Mouse (Mus musculus) MEL (cell line): ENCODE measurements around the gene Olfr878. TPM values are rescaled to one million over a fixed set of nuclear protein-coding genes. Genes with fewer than 3 reads are reported as not detected.

Experiments
- DNase-seq: peaks from one replicate; pipeline ENCODE4 v3.0.0; 2011; ENCODE audit warnings: low read depth, low spot score
- H3K27ac ChIP-seq: 2 replicates; pipeline ENCODE4 v1.5.1; 2012; ENCODE audit warnings: low read depth, mild to moderate bottlenecking, control low read depth, low read length, moderate library complexity; ENCODE audit not compliant: control insufficient read depth
- H3K27me3 ChIP-seq, 2 experiments: fragments of 150-350 bp in 1 of 2; sonication (generic) in 1 of 2; 2 replicates each; pipeline ENCODE4 v1.6.1; 2012; ENCODE audit warnings: low read length in 2 of 2, mild to moderate bottlenecking in 2 of 2, improper control_type of control experiment in 1 of 2, moderate library complexity in 1 of 2; ENCODE audit not compliant: insufficient read depth in 2 of 2, control insufficient read depth in 1 of 2
- H3K36me3 ChIP-seq, 2 experiments: 2 replicates each; pipeline ENCODE4 v1.6.1; 2012 to 2014; ENCODE audit warnings: low read length in 2 of 2, improper control_type of control experiment in 1 of 2, inconsistent platforms in 1 of 2, mild to moderate bottlenecking in 1 of 2; ENCODE audit not compliant: insufficient read depth in 2 of 2, control insufficient read depth in 1 of 2
- H3K4me1 ChIP-seq, 2 experiments: fragments of 150-350 bp in 1 of 2; sonication (generic) in 1 of 2; 2 replicates each; pipeline ENCODE4 v1.6.1; 2012; ENCODE audit warnings: low read length in 2 of 2, improper control_type of control experiment in 1 of 2, mild to moderate bottlenecking in 1 of 2; ENCODE audit not compliant: insufficient read depth in 2 of 2, control insufficient read depth in 1 of 2
- H3K4me3 ChIP-seq, 2 experiments: fragments of 150-350 bp in 1 of 2; sonication (generic) in 1 of 2; 2 replicates each; pipeline ENCODE4 v1.5.1; 2012; ENCODE audit warnings: low read depth in 2 of 2, low read length in 2 of 2, mild to moderate bottlenecking in 2 of 2, moderate library complexity in 2 of 2, control low read depth in 1 of 2, improper control_type of control experiment in 1 of 2; ENCODE audit not compliant: control insufficient read depth in 1 of 2, insufficient read depth in 1 of 2
- H3K79me2 ChIP-seq: 2 replicates; pipeline ENCODE4 v1.6.1; 2012; ENCODE audit warnings: mild to moderate bottlenecking, low read length, moderate library complexity; ENCODE audit not compliant: control insufficient read depth, poor library complexity, insufficient read depth
- H3K9ac ChIP-seq: 2 replicates; pipeline ENCODE4 v1.6.1; 2012; ENCODE audit warnings: low read depth, mild to moderate bottlenecking, control low read depth, low read length, moderate library complexity; ENCODE audit not compliant: control insufficient read depth, poor library complexity, severe bottlenecking
- H3K9me3 ChIP-seq: fragments of 150-350 bp; sonication (generic); replicated peaks from 2 replicates; pipeline ENCODE4 v1.6.1; 2012; ENCODE audit warnings: mild to moderate bottlenecking, low read length, improper control_type of control experiment, moderate library complexity; ENCODE audit not compliant: insufficient read depth
- CHD1 ChIP-seq: IDR thresholded peaks from 2 replicates; pipeline ENCODE4 v1.6.1; 2012; ENCODE audit warnings: low read depth, mild to moderate bottlenecking, inconsistent platforms, low read length, improper control_type of control experiment
- CHD2 ChIP-seq: IDR thresholded peaks from 2 replicates; pipeline ENCODE4 v1.6.1; 2011; ENCODE audit warnings: low read length, improper control_type of control experiment
- CTCF ChIP-seq, 3 experiments: IDR thresholded peaks in 2 of 3; conservative IDR thresholded peaks in 1 of 3; 2 replicates each; pipeline ENCODE4 v1.5.1; 2011 to 2012; ENCODE audit warnings: low read length in 3 of 3, low read depth in 2 of 3, mild to moderate bottlenecking in 2 of 3, improper control_type of control experiment in 1 of 3, inconsistent platforms in 1 of 3, mixed read lengths in 1 of 3, moderate library complexity in 1 of 3; ENCODE audit not compliant: control insufficient read depth in 1 of 3, insufficient read depth in 1 of 3, poor library complexity in 1 of 3, severe bottlenecking in 1 of 3
- ELF1 ChIP-seq: IDR thresholded peaks from 2 replicates; pipeline ENCODE4 v1.6.1; 2014; ENCODE audit warnings: low read depth, mild to moderate bottlenecking, inconsistent platforms, low read length, improper control_type of control experiment, moderate library complexity
- ETS1 ChIP-seq: IDR thresholded peaks from 2 replicates; pipeline ENCODE4 v1.6.1; 2012; ENCODE audit warnings: low read depth, mild to moderate bottlenecking, inconsistent platforms, low read length, improper control_type of control experiment, moderate library complexity
- HCFC1 ChIP-seq: IDR thresholded peaks from 2 replicates; pipeline ENCODE4 v1.6.1; 2012; ENCODE audit warnings: low read depth, mild to moderate bottlenecking, inconsistent platforms, low read length, improper control_type of control experiment, moderate library complexity
- KAT2A ChIP-seq: conservative IDR thresholded peaks from 2 replicates; pipeline ENCODE4 v1.6.1; 2012; ENCODE audit warnings: low read depth, low read length, improper control_type of control experiment, inconsistent platforms
- MAFK ChIP-seq: IDR thresholded peaks from 2 replicates; pipeline ENCODE4 v1.6.1; 2011; ENCODE audit warnings: low read depth, mild to moderate bottlenecking, low read length, improper control_type of control experiment, borderline replicate concordance
- MEF2A ChIP-seq: IDR thresholded peaks from 2 replicates; pipeline ENCODE4 v1.6.1; 2014; ENCODE audit warnings: low read depth, mild to moderate bottlenecking, inconsistent platforms, low read length, improper control_type of control experiment; ENCODE audit not compliant: poor library complexity, insufficient replicate concordance, severe bottlenecking; ENCODE audit errors: extremely low read depth
- MYB ChIP-seq: IDR thresholded peaks from 2 replicates; pipeline ENCODE4 v1.6.1; 2011; ENCODE audit warnings: mild to moderate bottlenecking, low read depth, low read length, improper control_type of control experiment
- MYC ChIP-seq: IDR thresholded peaks from 2 replicates; pipeline ENCODE4 v1.6.1; 2011; ENCODE audit warnings: low read depth, mild to moderate bottlenecking, low read length, improper control_type of control experiment, moderate library complexity
- NELFE ChIP-seq: IDR thresholded peaks from 2 replicates; pipeline ENCODE4 v1.6.1; 2011; ENCODE audit warnings: low read depth, low read length, improper control_type of control experiment
- NRF1 ChIP-seq: IDR thresholded peaks from 2 replicates; pipeline ENCODE4 v1.6.1; 2014; ENCODE audit warnings: low read depth, mild to moderate bottlenecking, inconsistent platforms, low read length, improper control_type of control experiment, moderate library complexity; ENCODE audit not compliant: poor library complexity, insufficient read depth, severe bottlenecking
- POLR2A ChIP-seq, 2 experiments: IDR thresholded peaks; 2 replicates each; pipeline ENCODE4 v1.6.1; 2011 to 2012; ENCODE audit warnings: low read length in 2 of 2, mild to moderate bottlenecking in 2 of 2, control low read depth in 1 of 2, improper control_type of control experiment in 1 of 2, low read depth in 1 of 2, moderate library complexity in 1 of 2; ENCODE audit not compliant: control insufficient read depth in 1 of 2, insufficient read depth in 1 of 2, poor library complexity in 1 of 2
- RAD21 ChIP-seq: IDR thresholded peaks from 2 replicates; pipeline ENCODE4 v1.6.1; 2011; ENCODE audit warnings: mild to moderate bottlenecking, low read depth, low read length, improper control_type of control experiment
- RCOR1 ChIP-seq: IDR thresholded peaks from 2 replicates; pipeline ENCODE4 v1.6.1; 2012; ENCODE audit warnings: low read depth, mild to moderate bottlenecking, inconsistent platforms, low read length, improper control_type of control experiment
- SIN3A ChIP-seq: IDR thresholded peaks from 2 replicates; pipeline ENCODE4 v1.6.1; 2012; ENCODE audit warnings: low read length, improper control_type of control experiment, inconsistent platforms
- SMC3 ChIP-seq: IDR thresholded peaks from 2 replicates; pipeline ENCODE4 v1.6.1; 2011; ENCODE audit warnings: low read depth, low read length, improper control_type of control experiment
- TAL1 ChIP-seq: IDR thresholded peaks from 2 replicates; pipeline ENCODE4 v1.6.1; 2012; ENCODE audit warnings: mild to moderate bottlenecking, inconsistent platforms, low read length, moderate library complexity, mixed read lengths
- USF1 ChIP-seq: IDR thresholded peaks from 2 replicates; pipeline ENCODE4 v1.6.1; 2014; ENCODE audit warnings: low read depth, mild to moderate bottlenecking, inconsistent platforms, low read length, improper control_type of control experiment, moderate library complexity
- ZC3H11A ChIP-seq: IDR thresholded peaks from 2 replicates; pipeline ENCODE4 v1.6.1; 2012; ENCODE audit warnings: low read depth, mild to moderate bottlenecking, inconsistent platforms, low read length, improper control_type of control experiment
- ZKSCAN1 ChIP-seq: IDR thresholded peaks from 2 replicates; pipeline ENCODE4 v1.6.1; 2012; ENCODE audit warnings: low read depth, mild to moderate bottlenecking, inconsistent platforms, low read length, improper control_type of control experiment, moderate library complexity
- ZMIZ1 ChIP-seq: IDR thresholded peaks from 2 replicates; pipeline ENCODE4 v1.6.1; 2012; ENCODE audit warnings: low read depth, mild to moderate bottlenecking, inconsistent platforms, low read length, improper control_type of control experiment, moderate library complexity
- polyA plus RNA-seq, 2 experiments: library from polyadenylated mRNA; stranded (reverse) in 1 of 2; unstranded in 1 of 2; fragments of >175 nt in 1 of 2; fragments of >200 nt in 1 of 2; gene quantifications; 2 replicates each; pipeline versions ENCODE4 v1.2.1 to v1.2.4; 2012; ENCODE audit warnings: low replicate concordance in 2 of 2, low read depth in 1 of 2; ENCODE audit not compliant: insufficient read length in 2 of 2, insufficient read depth in 1 of 2, missing spikeins in 1 of 2
- total RNA-seq: library from RNA; depleted of rRNA; stranded (reverse); fragments of 300-350 nt; gene quantifications from 2 replicates; pipeline ENCODE4 v1.2.3, GENCODE M21; 2012; rRNA removed

Olfr878 gene
- not detected in 2 replicates for total RNA-seq
- polyA plus RNA-seq: not detected

- Histone ChIP-seq H3K4me3 (no peak within 1 kb of the TSS), H3K9me3 (no peaks in the 10 kb centered on the region), H3K79me2 (no peaks in the 10 kb centered on the region), H3K36me3 (no peaks in the 10 kb centered on the region), H3K9ac (no peak within 1 kb of the TSS), H3K27me3 (no peaks in the 10 kb centered on the region), H3K27ac (no peak within 1 kb of the TSS), H3K4me1 (no peaks in the 10 kb centered on the region)
- DNase-seq: no peak
- TF ChIP-seq ZMIZ1 (no peak), SIN3A (no peak), POLR2A (IDR thresholded peaks at IDR 0.05; ENCODE audit: control insufficient read depth in 1 of 2, insufficient read depth in 1 of 2, low read depth in 1 of 2, low read length in 2 of 2, poor library complexity in 1 of 2) (no peak), CTCF (IDR thresholded peaks at IDR 0.05 in 2 of 3, conservative IDR thresholded peaks at IDR 0.05 in 1 of 3; ENCODE audit: control insufficient read depth in 1 of 3, insufficient read depth in 1 of 3, low read depth in 2 of 3, low read length in 3 of 3, poor library complexity in 1 of 3, severe bottlenecking in 1 of 3) (no peak), NELFE (no peak), CHD2 (no peak), ELF1 (no peak)
These were observed at the start of gene Olfr878 for GRCm38 (mm10) chr9:37917540-37917939. TSS of gene Olfr878 (plus strand) at chr9:37917840.

GRCm38 (mm10) chr9:37870246-37870645 lies 47.4 kb upstream of the Olfr878 start:
- H3K79me2 ChIP-seq: no peaks in the 10 kb centered on the region
- H3K9me3 ChIP-seq: no peaks in the 10 kb centered on the region
- no peaks in the 10 kb centered on the region for H3K36me3 ChIP-seq
- no peaks in the 10 kb centered on the region for H3K27me3 ChIP-seq
- no peak overlapping the region for H3K4me3 ChIP-seq
- no peak overlapping the region for H3K27ac ChIP-seq
- no peak for DNase-seq
- no peaks in the 10 kb centered on the region for H3K4me1 ChIP-seq
- H3K9ac ChIP-seq: no peak overlapping the region
- TF ChIP-seq MYC: no peak
- TF ChIP-seq MYB: no peak
- TF ChIP-seq ELF1: no peak
- no peak for TF ChIP-seq HCFC1
- no peak for TF ChIP-seq SMC3

- H3K4me3 ChIP-seq: no peak overlapping the region
- DNase-seq: no peak
- H3K9ac ChIP-seq: no peak overlapping the region
- no peaks in the 10 kb centered on the region for H3K4me1 ChIP-seq
- H3K27me3 ChIP-seq: no peaks in the 10 kb centered on the region
- no peak overlapping the region for H3K27ac ChIP-seq
- H3K79me2 ChIP-seq: no peaks in the 10 kb centered on the region
- no peaks in the 10 kb centered on the region for H3K36me3 ChIP-seq
- no peak for TF ChIP-seq ZC3H11A
- TF ChIP-seq RCOR1: no peak
- TF ChIP-seq NRF1: no peak
- TF ChIP-seq MAFK: no peak
- no peak for TF ChIP-seq ELF1
- no peak for TF ChIP-seq ETS1
- TF ChIP-seq CHD2: no peak
- TF ChIP-seq HCFC1: no peak
- TF ChIP-seq MEF2A: no peak
- no peak for TF ChIP-seq MYC
- no peak for TF ChIP-seq KAT2A
- no peak for TF ChIP-seq TAL1
- TF ChIP-seq ZKSCAN1: no peak
- TF ChIP-seq USF1: no peak
- no peak for TF ChIP-seq CHD1
- TF ChIP-seq RAD21: no peak
- no peaks in the 10 kb centered on the region for H3K9me3 ChIP-seq
These were observed 46.5 kb upstream of the Olfr878 start for GRCm38 (mm10) chr9:37871097-37871496.
